Mouse (Mus musculus) bone marrow, adult 2 months (tissue): Measurements from ENCODE around the gene Gpx8.

Experiments used
- CTCF ChIP-seq: fragments of 200-500 bp; IDR thresholded peaks from 2 replicates; pipeline ENCODE4 v1.5.1; 2011; ENCODE audit warnings: low read length, control low read depth; ENCODE audit not compliant: control insufficient read depth, insufficient read depth
- POLR2A ChIP-seq: fragments of 200-500 bp; IDR thresholded peaks from 2 replicates; pipeline ENCODE4 v1.6.1; 2011; ENCODE audit warnings: low read depth, mild to moderate bottlenecking, control low read depth, low read length, borderline replicate concordance; ENCODE audit not compliant: control insufficient read depth

DNA sequence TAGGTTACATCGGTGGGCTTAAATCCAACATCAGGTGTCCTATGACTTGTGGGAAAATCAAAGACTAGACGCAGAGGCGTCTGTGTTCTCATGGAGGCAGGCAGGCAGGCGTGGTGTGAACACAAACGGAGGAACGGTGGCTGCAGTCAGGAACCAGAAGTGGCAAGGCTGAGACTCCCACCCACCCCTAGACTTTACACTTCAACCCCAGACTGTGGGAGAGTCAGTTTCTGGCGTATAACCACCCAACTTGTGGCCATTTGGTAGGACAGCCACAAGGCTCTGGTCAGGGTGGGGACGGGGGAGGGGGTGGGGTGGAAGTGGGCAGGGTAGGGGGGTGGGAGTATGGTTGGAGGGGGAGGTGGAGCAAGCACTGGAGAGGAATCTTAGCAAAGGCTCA lies 44.3 kb upstream of the Gpx8 start:
- TF ChIP-seq CTCF = no peak
- no peak for TF ChIP-seq POLR2A
